ENCODE assay signal across 22 mouse cellular contexts in genomic region chr11:36277903-36278215, GRCm38 (mm10).
"Had no signal": no experiment of that assay in that cellular context is flagged by ENCODE, and none has a peak within 500 bp of the region (broad histone marks: within the 10 kb centered on the region; RNA-seq: fewer than 3 reads in every experiment).

No protein-coding gene starts in this region.

- H3K9me3 ChIP-seq: heart, embryonic 13.5 days; heart, embryonic 15.5 days; hindbrain, embryonic 13.5 days; hindbrain, embryonic 15.5 days; limb, embryonic 12.5 days; limb, embryonic 15.5 days; liver, embryonic 12.5 days had no signal

- ATAC-seq: forebrain, postnatal 0 days; hindbrain, postnatal 0 days; intestine, embryonic 16.5 days; liver, embryonic 12.5 days had no signal

- H3K27ac ChIP-seq: heart, adult 2 months; heart, embryonic 13.5 days; heart, embryonic 15.5 days; hindbrain, embryonic 13.5 days; hindbrain, embryonic 15.5 days; hindbrain, postnatal 0 days; limb, embryonic 12.5 days; limb, embryonic 15.5 days; liver, embryonic 12.5 days; liver, embryonic 14.5 days had no signal

- H3K9ac ChIP-seq: forebrain, postnatal 0 days; heart, embryonic 13.5 days; heart, embryonic 15.5 days; hindbrain, embryonic 13.5 days; hindbrain, embryonic 15.5 days; limb, embryonic 12.5 days; limb, embryonic 15.5 days; liver, embryonic 12.5 days; liver, embryonic 14.5 days had no signal

- H3K4me1 ChIP-seq: heart, embryonic 15.5 days; liver, embryonic 12.5 days had no signal

- H3K4me3 ChIP-seq: heart, adult 2 months; heart, embryonic 13.5 days; heart, embryonic 15.5 days; hindbrain, embryonic 13.5 days; hindbrain, embryonic 15.5 days; liver, embryonic 12.5 days had no signal

- H3K4me2 ChIP-seq: heart, embryonic 11.5 days; heart, embryonic 15.5 days; hindbrain, embryonic 13.5 days; hindbrain, embryonic 15.5 days; liver, embryonic 12.5 days had no signal

- H3K36me3 ChIP-seq: heart, embryonic 13.5 days; heart, embryonic 15.5 days; hindbrain, embryonic 15.5 days; limb, embryonic 12.5 days; limb, embryonic 15.5 days; liver, embryonic 12.5 days had no signal

- DNase-seq: forebrain, postnatal 0 days; gastrocnemius, postnatal 14 days; gastrocnemius, postnatal 36 days; heart, adult 2 months; heart, postnatal 14 days; heart, postnatal 36 days; kidney, adult 18-20 months; kidney, adult 8-10 months; layer of hippocampus, adult 9-11 months; layer of hippocampus, postnatal 36 days; left cerebral cortex, postnatal 4 days had no signal

- H3K27me3 ChIP-seq: heart, embryonic 13.5 days; heart, embryonic 15.5 days; hindbrain, embryonic 13.5 days; hindbrain, embryonic 15.5 days; limb, embryonic 12.5 days; limb, embryonic 15.5 days; liver, embryonic 12.5 days had no signal
